Mouse (Mus musculus) spleen, adult 2 months (tissue): ENCODE measurements around the gene Nfkb2.

Experiments
- CTCF ChIP-seq: fragments of 200-500 bp; IDR thresholded peaks from 2 replicates; pipeline ENCODE4 v1.5.1; 2011; ENCODE audit warnings: mild to moderate bottlenecking, inconsistent platforms; ENCODE audit not compliant: insufficient read depth, insufficient read length, insufficient replicate concordance; ENCODE audit errors: extremely low read depth
- POLR2A ChIP-seq: fragments of 200-500 bp; IDR thresholded peaks from 2 replicates; pipeline ENCODE4 v1.6.1; 2011; ENCODE audit warnings: low read depth, low read length, inconsistent platforms

GRCm38 (mm10) chr19:46327531-46328064 is 23.5 kb downstream of the Nfkb2 start:
- TF ChIP-seq CTCF = no peak
- no peak for TF ChIP-seq POLR2A
